Mouse (Mus musculus) embryonic facial prominence, embryonic 10.5 days (tissue): ENCODE data around the gene Hacl1. TPM values are rescaled to one million over a fixed set of nuclear protein-coding genes. Genes with fewer than 3 reads are reported as not detected.

ENCODE experiments used
- DNase-seq: peaks from one replicate; pipeline ENCODE4 v3.0.0-alpha.2; 2017; ENCODE audit warnings: low spot score
- H3K27ac ChIP-seq: fragments of 300-500 bp; sonication (generic); replicated peaks from 2 replicates; pipeline ENCODE4 v1.5.1; 2016; ENCODE audit warnings: mild to moderate bottlenecking
- H3K27me3 ChIP-seq: fragments of 300-500 bp; sonication (generic); replicated peaks from 2 replicates; pipeline ENCODE4 v1.6.1; 2016; ENCODE audit warnings: low read depth, mild to moderate bottlenecking; ENCODE audit not compliant: poor library complexity, severe bottlenecking
- H3K36me3 ChIP-seq: fragments of 300-500 bp; sonication (generic); replicated peaks from 2 replicates; pipeline ENCODE4 v1.6.1; 2016; ENCODE audit warnings: mild to moderate bottlenecking, moderate library complexity
- H3K4me1 ChIP-seq: fragments of 300-500 bp; sonication (generic); 2 replicates; pipeline ENCODE4 v1.6.1; 2016
- H3K4me3 ChIP-seq: fragments of 300-500 bp; sonication (generic); 2 replicates; pipeline ENCODE4 v1.5.1; 2016; ENCODE audit warnings: mild to moderate bottlenecking, moderate library complexity
- H3K9me3 ChIP-seq: fragments of 300-500 bp; sonication (generic); 2 replicates; pipeline ENCODE4 v1.6.1; 2016; ENCODE audit warnings: mild to moderate bottlenecking
- WGBS: fragments of 180-500 bp; shearing (Covaris S2); methylation state at CpG from one replicate; pipeline ENCODE4 v1.1.7; 2016; 5-methylcytosine and 5-hydroxymethylcytosine counted together
- polyA plus RNA-seq: library from polyadenylated mRNA; unstranded; fragments of >200 nt; fragmentation: Nextera tagmentation; extraction: Ambion mirVana; gene quantifications from 2 replicates; pipeline ENCODE4 v1.2.1, GENCODE M21; 2016

Gene Hacl1
- polyA plus RNA-seq, 1 experiment from 2014 or later: 7.8 TPM

DNA sequence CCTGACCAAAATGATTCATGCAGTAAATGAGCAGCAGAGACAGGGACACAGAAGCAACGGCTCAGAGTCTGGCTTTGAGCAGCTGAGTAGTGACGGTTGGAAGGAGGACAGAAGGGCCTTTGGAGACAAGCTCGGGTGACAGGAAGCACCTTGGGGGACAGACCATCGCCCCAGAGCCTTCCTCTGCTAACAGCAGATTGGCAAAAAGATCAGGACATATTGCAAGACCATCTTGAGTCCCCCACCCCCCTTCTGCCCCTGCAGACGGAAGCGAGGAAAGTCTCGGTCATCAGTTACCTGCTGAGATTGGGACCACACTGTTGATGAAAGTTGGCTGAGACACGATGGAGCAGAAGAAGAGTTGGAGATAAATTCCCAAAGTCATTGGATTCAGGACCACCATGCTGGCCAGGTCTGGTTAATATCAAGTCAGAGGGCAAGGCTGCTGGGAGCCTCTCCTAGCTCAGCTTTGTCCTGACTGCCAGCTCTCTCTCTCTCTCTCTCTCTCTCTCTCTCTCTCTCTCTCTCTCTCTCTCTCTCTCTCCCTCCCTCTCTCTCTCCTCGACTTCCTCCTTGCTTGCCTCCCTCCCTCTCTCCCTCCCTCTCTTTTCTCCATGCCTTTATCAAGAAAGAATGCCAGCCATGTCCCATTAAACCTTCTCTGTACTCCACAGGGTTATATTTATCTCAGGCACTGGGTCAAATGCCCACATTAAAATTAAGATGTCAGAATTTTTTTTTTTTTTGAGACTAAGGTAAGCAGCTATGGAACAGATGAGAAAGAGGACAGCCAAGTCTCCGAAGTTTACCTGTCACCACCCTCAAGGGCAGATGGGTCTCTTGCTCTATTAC is 64.0 kb downstream of the Hacl1 start:
- H3K4me1 ChIP-seq: peaks cover 35% of the 10 kb centered on the region
- no peak for DNase-seq
- no peaks in the 10 kb centered on the region for H3K36me3 ChIP-seq
- no peak overlapping the region for H3K4me3 ChIP-seq
- peak overlapping the region; percentile 15 for H3K27ac ChIP-seq
- no peaks in the 10 kb centered on the region for H3K9me3 ChIP-seq
- 58% methylated on average over 10 of the region's 10 CpGs for WGBS
- H3K27me3 ChIP-seq: no peaks in the 10 kb centered on the region

DNA sequence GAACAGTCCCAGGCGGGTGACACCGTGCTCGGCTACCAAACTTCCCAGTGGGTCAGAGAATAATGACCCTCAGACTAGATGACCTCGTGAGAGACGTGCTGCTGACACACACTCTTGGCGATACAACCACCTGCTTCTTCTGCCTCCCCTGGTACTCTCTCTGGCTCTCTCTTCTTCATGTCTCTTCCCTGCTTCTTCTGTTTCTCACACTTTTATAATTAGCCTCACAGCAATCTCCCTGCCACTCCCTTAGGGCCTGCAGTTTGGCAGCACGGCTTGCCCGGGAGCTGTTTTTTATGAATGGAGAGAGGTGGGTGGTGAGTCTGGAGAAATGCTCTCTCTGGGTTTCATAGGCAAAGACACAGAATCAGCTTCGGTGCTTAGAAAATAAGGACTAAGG is 65.2 kb downstream of the Hacl1 start:
- H3K36me3 ChIP-seq: no peaks in the 10 kb centered on the region
- no peaks in the 10 kb centered on the region for H3K9me3 ChIP-seq

DNA sequence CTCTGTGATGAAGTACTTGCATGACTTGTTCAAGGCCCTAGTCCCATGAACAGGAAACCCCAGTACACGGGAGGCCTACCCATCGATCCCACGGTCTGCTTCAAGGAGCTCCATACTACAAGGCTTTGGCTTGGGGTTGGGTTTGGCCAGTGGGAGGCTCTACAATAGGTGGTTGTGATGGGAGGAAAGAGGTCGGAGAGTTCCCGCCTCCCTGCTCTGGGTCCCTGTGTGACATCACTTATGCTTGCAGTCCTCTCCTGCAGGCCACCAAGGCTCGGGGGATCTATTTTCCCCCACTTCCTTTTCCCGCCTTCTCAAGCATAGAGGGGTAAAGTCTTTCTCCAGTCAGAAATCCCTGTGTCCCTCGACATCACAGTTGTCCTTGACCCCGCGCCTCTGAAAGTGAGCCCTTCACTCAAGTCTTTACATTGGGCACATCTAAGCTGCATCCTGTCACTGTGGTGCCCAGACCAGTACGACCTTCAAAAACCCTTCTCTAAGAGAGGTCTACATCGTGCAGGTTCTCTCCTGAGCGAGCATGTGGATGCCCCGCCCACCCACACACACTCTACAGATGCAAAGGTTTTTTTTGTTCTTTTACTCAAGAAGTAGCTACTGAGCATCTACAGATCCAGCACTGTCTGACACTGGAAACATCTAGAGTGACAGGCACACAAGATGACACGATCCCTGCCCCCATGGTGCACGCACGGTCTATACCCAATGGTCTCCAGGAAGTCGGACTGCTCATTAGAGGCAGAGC is 66.0 kb downstream of the Hacl1 start:
- Histone ChIP-seq H3K27ac (no peak overlapping the region), H3K36me3 (no peaks in the 10 kb centered on the region), H3K4me3 (no peak overlapping the region), H3K4me1 (peaks cover 35% of the 10 kb centered on the region), H3K27me3 (no peaks in the 10 kb centered on the region), H3K9me3 (no peaks in the 10 kb centered on the region)
- no peak for DNase-seq
- WGBS: 92% methylated on average over 18 of the region's 18 CpGs

More for the DNA sequence above, 65.2 kb downstream of the Hacl1 start:
- WGBS: 75% methylated on average over 9 of the region's 9 CpGs
- Histone ChIP-seq H3K27me3 (no peaks in the 10 kb centered on the region), H3K4me1 (peaks cover 35% of the 10 kb centered on the region), H3K27ac (no peak overlapping the region), H3K4me3 (no peak overlapping the region)
- DNase-seq: no peak

DNA sequence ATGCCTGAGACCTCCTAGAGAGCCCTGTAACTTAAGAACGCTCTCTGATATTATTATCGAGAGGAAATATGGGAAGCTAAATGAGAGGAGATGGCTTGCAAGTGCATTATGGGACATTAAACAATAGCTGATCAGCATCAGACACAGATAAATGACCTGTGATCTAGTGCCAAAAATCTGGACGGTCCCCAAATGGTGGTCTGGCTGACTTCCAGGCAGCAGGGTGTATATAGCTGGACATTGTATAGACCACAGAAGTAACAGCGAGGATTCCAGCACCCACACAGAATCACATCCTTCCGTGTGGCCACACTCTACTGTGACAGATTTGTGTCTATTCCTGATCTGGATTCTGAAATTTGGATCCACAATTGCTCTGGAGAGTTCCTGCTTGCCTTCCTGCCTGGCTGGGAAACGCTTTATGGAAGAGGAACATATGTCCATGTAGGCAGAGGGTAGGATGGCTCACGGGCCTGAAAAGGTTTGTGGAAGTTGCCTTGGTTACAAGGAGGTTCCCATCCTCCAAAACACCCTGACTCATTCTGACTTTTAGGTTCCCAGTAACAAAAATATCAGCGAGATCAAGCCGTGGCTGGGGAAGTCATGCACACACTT is 68.4 kb downstream of the Hacl1 start:
- Histone ChIP-seq H3K4me3 (no peak overlapping the region), H3K27ac (no peak overlapping the region), H3K36me3 (no peaks in the 10 kb centered on the region), H3K4me1 (peaks cover 30% of the 10 kb centered on the region), H3K27me3 (no peaks in the 10 kb centered on the region), H3K9me3 (no peaks in the 10 kb centered on the region)
- 89% methylated on average over 9 of the region's 9 CpGs for WGBS
- DNase-seq: no peak

DNA sequence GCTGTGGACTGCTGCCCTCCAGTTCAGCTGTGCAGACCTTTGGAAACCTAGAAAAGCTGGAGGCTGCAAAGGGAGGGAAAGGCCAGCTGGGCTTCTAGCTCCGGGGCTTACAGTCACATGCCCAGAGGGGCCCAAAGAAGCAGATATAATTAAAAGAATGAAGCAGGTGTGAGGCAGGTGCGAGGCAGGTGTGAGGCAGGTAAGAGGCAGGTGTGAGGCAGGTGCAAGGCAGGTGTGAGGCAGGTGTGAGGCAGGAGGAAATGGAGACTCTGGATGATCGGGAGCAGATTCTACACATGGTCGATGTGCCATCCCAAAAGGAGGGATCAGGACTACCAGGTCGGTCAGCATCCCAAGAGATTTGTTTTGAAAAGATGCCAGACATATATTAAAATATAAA is 69.7 kb downstream of the Hacl1 start:
- 85% methylated on average over 5 of the region's 5 CpGs for WGBS
- H3K4me3 ChIP-seq: no peak overlapping the region
- no peak for DNase-seq
- no peaks in the 10 kb centered on the region for H3K27me3 ChIP-seq
- H3K4me1 ChIP-seq: peaks cover 17% of the 10 kb centered on the region
- no peaks in the 10 kb centered on the region for H3K9me3 ChIP-seq
- H3K36me3 ChIP-seq: no peaks in the 10 kb centered on the region
- H3K27ac ChIP-seq: no peak overlapping the region

DNA sequence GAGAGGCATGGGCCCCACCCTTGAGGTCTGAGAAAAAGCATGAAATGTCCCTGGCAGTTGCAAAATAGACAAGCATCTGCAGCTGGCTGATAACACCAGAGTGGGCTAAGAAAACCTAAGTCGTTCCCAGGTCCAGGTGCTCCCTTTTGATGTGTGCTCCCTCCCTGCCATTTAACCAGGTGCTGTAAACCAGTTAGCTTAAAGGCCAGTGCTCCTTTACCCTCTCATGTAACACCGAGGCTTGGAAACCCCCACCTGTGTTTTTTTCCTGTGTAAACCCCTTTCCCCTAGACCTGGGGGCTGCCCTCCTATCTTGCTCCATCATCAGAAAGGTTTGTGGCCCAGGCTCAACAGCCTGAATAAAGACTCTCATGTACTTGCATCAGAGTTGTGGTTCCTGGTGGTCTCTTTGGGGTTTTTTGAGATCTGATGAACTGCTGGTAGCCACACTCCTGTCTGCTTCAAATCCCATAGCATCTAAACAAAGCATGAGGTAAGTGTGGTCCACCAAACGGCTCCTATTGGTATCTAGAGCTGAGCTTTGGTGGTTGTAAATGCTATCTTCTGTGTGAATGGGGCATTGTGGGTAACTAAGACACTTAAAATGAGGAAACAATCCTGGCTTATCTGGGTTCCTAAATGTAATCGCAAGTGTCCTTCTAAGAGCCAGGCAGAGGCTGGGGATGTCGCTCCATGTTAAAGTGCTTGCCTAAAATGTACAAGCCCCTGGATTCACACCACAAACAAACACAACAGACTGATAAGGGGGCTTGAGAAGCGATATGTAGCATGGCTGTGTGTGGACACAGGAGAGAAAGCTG is 70.7 kb downstream of the Hacl1 start:
- DNase-seq: no peak
- Histone ChIP-seq H3K36me3 (no peaks in the 10 kb centered on the region), H3K4me1 (peaks cover 16% of the 10 kb centered on the region), H3K4me3 (no peak overlapping the region), H3K9me3 (no peaks in the 10 kb centered on the region), H3K27me3 (no peaks in the 10 kb centered on the region), H3K27ac (no peak overlapping the region)
- 80% methylated on average over 6 of the region's 6 CpGs for WGBS

DNA sequence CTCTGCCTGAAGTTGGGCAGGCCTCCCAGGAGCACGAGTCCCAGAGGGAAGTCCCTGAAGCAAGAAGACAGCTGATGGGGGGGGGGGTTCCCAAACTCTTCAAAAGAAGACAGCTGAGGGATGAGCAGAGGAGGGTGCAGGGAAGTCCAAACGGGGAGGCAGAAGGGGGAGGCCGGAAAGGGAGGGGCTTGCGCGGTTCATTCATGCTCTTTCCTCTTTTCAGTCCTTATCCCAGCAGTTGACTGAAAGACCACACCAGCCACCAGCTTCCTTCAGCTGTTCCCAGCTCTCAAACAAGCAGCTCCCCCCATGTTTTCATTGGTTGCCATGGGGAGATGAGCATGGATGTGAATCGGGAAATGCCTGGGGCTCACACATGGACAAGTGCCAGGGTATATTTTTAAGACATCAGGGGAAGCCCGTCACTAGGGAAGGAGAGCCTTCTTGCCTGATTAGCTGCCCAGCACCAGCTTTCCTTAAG is 71.9 kb downstream of the Hacl1 start:
- Histone ChIP-seq H3K4me3 (no peak overlapping the region), H3K27me3 (no peaks in the 10 kb centered on the region), H3K9me3 (no peaks in the 10 kb centered on the region), H3K4me1 (peaks cover 25% of the 10 kb centered on the region), H3K27ac (no peak overlapping the region), H3K36me3 (no peaks in the 10 kb centered on the region)
- no peak for DNase-seq
- 74% methylated on average over 7 of the region's 7 CpGs for WGBS

DNA sequence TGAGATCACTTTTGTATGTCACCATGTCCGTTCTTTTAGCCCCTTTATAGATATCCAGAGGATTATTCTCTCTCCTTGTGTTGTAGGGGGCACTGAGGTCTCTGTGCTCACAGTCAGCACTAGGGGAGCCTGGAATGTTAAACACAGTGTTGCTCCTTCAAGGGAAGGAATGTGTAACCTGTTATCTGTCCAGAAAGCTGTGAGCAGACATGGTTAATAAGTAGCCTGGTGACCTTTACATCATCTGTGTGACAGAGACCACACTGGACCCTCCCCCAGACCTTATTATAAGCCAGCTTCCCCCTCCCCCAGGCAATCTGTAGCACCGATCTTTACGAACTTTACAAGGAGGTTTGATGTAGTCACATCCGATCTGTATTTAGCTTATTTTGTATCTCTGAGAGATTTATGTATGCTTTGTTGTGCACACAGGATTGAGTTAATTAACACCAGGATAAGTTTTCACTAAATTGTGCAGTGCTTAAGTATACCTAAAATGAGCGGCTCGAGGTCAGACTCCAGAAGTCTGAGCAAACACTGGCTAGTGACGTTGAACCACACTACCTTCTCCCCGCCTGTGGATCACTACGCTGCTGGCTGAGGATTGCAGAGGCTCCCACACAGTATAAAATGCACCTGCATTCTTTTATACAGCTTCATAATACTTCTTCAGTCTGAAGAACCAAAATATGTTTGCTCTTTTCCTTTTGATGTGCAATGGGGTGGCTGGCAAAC is 75.4 kb downstream of the Hacl1 start:
- Histone ChIP-seq H3K4me3 (no peak overlapping the region), H3K9me3 (no peaks in the 10 kb centered on the region), H3K36me3 (no peaks in the 10 kb centered on the region), H3K27me3 (no peaks in the 10 kb centered on the region), H3K27ac (peak overlapping the region; percentile 2; the same call in 1 of the 2 replicates), H3K4me1 (peaks cover 35% of the 10 kb centered on the region)
- 58% methylated on average over 9 of the region's 9 CpGs for WGBS
- no peak for DNase-seq

DNA sequence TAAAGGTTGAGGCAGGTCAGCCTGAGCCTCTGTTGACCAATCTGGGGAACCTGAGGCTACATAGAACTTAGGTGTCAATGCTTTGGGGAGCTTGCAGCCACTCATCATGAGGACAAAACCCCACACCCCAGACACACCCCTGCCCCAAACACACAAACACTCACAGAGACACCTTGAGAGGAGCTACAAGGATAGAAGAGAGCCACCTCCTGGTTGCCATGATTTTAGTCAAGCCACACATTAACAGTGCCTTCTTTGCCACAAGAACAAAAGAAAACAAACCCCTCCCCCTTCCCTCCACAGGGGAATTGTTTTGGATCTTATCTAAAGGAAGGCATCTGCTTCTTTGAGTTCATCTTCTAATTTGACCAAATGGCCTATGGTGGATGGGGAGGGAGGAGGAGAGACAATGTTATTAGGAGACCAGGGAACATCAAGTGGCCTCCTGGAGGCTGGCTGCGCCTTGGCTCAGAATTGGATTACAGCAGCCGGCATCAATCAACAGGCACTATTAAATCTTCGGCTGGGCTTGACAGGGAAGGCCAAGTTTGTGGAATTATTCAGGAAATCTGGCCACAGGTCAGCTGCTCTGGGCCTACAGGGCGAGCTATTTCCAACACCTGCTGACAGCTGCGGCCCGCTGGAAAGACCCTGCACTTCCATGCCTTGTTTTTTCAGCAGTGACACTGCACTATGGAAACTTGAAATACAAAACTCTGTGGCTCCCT is 76.5 kb downstream of the Hacl1 start:
- peak overlapping the region; percentile 2 for H3K27ac ChIP-seq
- no peaks in the 10 kb centered on the region for H3K27me3 ChIP-seq
- H3K4me1 ChIP-seq: peaks cover 38% of the 10 kb centered on the region
- WGBS: 18% methylated on average over 6 of the region's 6 CpGs
- H3K36me3 ChIP-seq: no peaks in the 10 kb centered on the region
- peak; percentile 73 for DNase-seq
- no peak overlapping the region for H3K4me3 ChIP-seq
- no peaks in the 10 kb centered on the region for H3K9me3 ChIP-seq

DNA sequence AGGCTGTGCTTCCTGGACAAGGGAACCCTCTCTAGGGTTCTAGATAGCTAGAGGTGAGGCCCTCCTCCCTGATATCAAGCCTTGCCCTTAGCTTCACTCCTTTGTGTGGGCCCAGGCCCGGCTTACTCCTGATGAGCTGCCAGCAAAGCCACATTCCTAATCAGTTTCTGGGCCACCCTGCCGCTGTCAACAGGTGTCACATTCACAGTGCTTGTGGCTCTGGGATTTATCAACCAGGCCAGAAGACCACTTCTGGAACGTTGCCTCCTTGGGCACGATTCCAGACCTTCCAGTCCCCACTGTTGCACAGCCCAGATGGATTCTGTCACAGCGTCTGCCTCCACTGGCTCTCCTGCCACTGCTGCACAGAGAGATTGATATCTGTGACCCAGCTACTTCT is 80.2 kb downstream of the Hacl1 start:
- Histone ChIP-seq H3K9me3 (no peaks in the 10 kb centered on the region), H3K27ac (peak overlapping the region; percentile 51; the same call in 1 of the 2 replicates), H3K27me3 (no peaks in the 10 kb centered on the region), H3K36me3 (no peaks in the 10 kb centered on the region), H3K4me1 (peaks cover 37% of the 10 kb centered on the region), H3K4me3 (no peak overlapping the region)
- 71% methylated on average over 5 of the region's 5 CpGs for whole genome bisulfite sequencing
- no peak for DNase-seq

DNA sequence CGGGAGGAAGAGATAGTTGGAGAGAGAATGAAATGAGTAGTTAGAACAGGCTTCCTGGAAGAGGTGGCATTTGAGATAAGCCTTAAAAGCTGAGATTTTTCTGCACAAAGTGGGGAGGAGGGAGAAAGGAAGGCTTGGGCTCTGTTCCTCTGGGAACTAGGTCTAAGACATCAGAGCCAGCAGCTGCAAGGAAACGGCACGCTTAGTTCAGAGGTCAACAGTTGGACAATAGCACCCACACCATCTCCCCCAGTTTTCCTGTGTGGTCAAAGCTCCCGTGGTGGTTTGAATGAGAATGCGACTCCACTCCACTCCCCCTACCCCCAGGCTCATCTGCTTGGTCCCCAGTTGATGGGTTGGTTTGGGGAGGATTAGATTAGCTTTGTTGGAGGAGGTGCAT is 81.9 kb downstream of the Hacl1 start:
- no peak overlapping the region for H3K4me3 ChIP-seq
- 70% methylated on average over 5 of the region's 5 CpGs for WGBS
- no peak for DNase-seq

More for the DNA sequence above, 81.9 kb downstream of the Hacl1 start:
- no peaks in the 10 kb centered on the region for H3K9me3 ChIP-seq
- peaks cover 23% of the 10 kb centered on the region for H3K4me1 ChIP-seq
- no peaks in the 10 kb centered on the region for H3K27me3 ChIP-seq
- no peaks in the 10 kb centered on the region for H3K36me3 ChIP-seq
- no peak overlapping the region for H3K27ac ChIP-seq
